ENCODE assay signal across 1 mouse cellular context in the genomic region with DNA sequence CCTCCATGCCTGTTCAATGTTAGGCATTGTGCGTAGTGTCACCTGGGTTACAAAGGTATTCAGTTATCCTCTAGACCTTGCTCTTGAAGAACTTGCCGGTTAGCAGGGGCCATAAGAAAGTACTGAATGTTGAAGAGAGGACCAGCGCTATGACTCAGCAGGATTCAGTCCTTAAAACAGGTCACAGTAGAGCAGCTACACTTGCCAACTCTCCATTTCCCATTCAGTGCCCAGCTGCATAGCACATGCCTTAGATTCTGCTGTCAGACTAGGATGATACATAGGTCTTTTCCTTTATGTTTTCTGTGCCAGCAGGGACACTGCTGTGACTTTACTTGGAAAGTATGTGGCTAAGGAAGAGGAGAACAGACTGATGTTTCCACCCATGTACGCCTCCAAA.
TF ChIP-seq lines count a peak whose summit lies in the region.

No protein-coding gene starts in this region.

TF ChIP-seq in MEL, 35 proteins besides CTCF, POLR2A, EP300 and RAD21:
- TF ChIP-seq CHD2 (IDR thresholded peaks at IDR 0.05; ENCODE audit: low read length): no peak
